Mouse (Mus musculus): ENCODE measurements around the gene Kalrn. TPM values are rescaled to one million over a fixed set of nuclear protein-coding genes. Genes with fewer than 3 reads are reported as not detected.

The Kalrn gene
- total RNA-seq, 2 experiments from 2014 or later, result 22.6 to 24.6 TPM

DNA sequence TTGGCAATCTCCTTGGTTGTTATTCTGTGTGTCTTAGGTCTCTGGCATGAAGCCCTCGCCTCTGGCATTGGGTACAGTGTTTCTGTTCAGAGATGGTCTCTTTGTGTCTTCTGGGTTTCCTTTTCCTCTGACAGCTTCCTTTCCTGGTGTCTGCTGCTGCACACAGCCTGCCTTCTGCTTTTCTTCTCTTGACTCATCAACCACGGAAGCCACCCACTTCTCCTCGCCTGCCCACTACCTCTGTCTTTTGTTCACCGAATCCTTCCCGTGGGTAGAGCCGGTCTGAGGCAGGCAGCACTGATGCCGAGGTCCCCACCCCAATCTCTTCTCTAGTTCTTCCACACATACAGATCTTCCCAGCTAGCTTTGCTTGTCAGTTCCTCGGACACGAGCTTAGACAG, 452.5 kb downstream of the Kalrn start:
- DNase-seq (ENCODE audit: low spot score in 2 of 2), result no peak

- DNase-seq (ENCODE audit: low spot score in 2 of 2), result no peak
Observed at GRCm38 (mm10) chr16:34119844-34120243, 453.5 kb downstream of the Kalrn start.

GRCm38 (mm10) chr16:34119370-34119769, 454.0 kb downstream of the Kalrn start:
- no peak for DNase-seq (ENCODE audit: low spot score in 2 of 2)

- DNase-seq (ENCODE audit: low spot score in 2 of 2), result peak in 1 of 2 experiments; percentile 49
Observed at GRCm38 (mm10) chr16:34114665-34115064, 458.7 kb downstream of the Kalrn start.

DNA sequence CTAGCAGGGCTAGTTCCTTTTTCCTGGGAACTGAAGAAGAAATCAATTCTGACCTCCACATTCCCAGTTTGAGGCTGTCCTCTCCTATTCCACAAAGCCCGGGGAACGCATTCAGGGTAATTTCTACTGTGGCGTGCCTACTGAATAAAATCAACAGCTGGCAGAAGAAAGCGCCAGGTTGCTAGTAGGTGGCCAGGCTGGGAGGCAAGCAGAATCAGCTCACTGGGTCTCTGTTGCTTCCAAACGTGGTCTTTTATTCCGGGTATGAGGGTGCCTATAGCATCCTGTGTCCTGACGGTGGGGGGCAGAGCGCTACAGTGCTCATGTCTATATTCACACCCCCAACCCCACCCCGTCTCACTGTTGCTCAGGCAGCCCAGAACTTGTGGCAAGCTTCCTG, 460.2 kb downstream of the Kalrn start:
- no peak for DNase-seq (ENCODE audit: low spot score in 2 of 2)

- DNase-seq (ENCODE audit: low spot score in 2 of 2), result no peak
Observed at GRCm38 (mm10) chr16:34112490-34112889, 460.8 kb downstream of the Kalrn start.

GRCm38 (mm10) chr16:34110840-34111625, 462.3 kb downstream of the Kalrn start:
- DNase-seq (ENCODE audit: low spot score in 2 of 2), result no peak

DNA sequence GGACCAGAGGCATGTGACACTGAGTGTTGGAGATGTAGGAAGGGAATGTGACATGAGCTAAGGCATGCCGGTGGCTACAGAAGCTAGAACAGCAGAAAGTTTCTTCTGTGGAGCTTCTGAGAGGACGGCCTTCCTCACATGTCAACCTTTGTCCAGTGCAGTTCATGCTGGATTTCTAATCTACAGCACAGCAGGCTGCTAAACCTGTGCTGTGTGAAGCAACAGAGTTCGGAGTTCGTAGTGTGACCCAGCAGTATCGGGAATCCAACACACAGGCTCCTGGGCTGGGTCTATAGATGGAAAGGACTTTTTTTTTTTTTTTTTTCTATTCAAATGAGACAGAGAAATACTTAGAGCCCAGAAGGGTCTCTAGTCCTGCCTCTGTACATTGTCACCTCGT, 468.9 kb downstream of the Kalrn start:
- no peak for DNase-seq (ENCODE audit: low spot score in 2 of 2)

- DNase-seq (ENCODE audit: low spot score in 2 of 2), result no peak
Observed at GRCm38 (mm10) chr16:34102742-34103141, 470.6 kb downstream of the Kalrn start.

GRCm38 (mm10) chr16:34099795-34100194, 473.5 kb downstream of the Kalrn start:
- DNase-seq (ENCODE audit: low spot score in 2 of 2), result no peak

DNA sequence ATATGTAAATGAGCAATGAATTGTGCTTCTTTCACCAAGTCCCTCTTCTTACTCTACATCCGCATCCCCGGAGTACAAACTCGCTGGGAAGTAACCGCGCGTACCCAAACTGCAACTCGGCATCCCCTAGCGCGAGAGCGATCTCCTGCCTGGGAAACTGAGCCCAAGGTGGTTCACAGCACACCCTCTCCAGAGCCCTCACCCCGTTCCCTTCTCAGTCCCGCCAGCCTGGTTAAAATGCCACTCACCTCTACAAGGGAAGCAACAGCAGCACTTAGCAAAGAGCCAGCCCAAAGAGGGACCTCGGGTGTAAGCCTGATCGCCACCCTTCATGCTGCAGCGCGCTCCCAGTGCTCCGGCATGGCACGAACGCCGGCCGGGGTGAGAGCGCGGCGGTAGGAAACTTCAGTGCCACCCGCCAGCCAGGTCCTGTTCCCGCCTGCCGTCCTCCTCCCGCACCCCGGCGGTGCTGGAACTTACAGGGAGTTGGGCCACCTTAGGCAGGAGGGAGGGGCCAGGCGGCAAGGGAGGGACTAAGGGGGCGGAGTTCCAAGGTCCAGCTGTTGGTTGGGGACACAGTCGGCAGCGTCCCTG, 477.7 kb downstream of the Kalrn start:
- DNase-seq (ENCODE audit: low spot score in 2 of 2), result peak; percentile 42 to 69

DNA sequence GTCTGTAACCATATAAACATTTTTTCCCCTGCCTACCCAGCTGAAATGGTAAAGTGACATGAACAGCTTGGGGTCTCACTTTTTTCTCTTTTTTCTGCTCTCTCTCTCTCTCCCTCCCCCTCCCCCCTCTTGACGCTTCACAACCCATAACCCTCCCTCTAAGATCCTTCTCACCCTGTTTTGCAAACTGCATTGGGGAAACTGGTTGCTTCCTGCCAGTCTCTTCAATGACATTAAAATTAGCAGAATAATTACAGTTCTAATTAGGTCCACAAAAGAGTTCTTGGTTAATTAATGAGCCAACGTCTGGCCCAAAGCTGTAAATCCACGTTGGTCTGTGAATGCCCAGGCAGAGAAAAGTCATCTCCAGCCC, 478.3 kb downstream of the Kalrn start:
- DNase-seq (ENCODE audit: low spot score in 2 of 2), result no peak

DNA sequence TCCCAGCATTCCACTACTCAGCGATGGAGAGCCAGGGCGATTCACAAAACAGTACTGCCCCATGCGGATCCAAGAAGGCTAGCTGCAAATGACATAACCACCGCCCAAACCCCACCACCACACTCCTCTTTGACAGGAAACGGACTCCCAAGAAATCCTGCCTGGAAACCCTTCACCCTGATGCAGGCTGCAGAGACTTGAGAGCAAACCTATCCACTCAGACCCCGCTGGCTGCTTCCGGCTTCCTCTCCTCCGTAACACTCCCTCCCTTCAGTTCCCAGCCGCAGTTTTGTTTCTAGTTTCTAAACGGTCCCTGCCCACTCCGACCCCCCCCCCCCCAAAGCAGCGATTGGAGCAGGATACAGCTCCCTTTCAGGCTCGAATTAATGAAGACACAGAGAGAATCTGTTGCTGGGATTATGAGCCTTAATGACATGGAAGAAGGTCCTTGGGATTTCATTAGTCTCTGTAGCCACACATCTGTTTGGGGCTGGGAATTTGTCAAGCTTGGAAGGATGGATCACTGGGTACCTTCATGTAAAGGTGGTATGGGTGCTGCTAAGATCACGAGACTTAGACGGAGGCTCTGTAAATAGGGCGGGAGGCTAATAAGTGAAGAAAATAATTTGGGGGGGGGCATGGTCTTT, 478.8 kb downstream of the Kalrn start:
- peak; percentile 23 to 39 for DNase-seq (ENCODE audit: low spot score in 2 of 2)

GRCm38 (mm10) chr16:34093734-34094445, 479.4 kb downstream of the Kalrn start:
- DNase-seq (ENCODE audit: low spot score in 2 of 2), result no peak

DNA sequence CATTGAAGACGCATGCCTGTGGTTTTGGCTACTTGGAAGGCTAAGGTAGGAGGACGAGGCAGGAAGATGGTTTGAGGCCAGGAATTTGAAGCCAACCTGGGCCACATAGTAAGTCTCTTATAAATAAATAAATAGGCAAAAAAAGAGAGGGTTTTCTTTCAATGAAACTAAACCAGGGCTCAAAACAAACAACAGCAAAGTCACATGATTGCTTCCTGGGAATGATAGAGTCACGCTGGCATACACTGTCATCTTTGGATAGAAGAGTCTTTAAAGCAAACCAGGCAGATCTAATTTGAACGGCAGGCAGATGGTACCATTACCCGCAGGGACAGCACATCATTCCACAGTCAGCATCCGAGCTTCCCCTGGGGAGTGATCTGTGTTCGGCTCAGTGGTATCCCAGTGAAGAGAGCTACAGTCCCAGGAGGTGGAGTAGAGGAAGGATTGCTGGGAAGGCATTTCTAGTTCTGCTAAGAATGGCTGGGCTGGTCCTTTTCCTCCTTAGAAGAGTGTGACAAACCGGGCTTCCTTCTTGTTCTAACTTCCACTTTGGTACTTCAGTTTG, 483.7 kb downstream of the Kalrn start:
- DNase-seq (ENCODE audit: low spot score in 2 of 2), result no peak

DNA sequence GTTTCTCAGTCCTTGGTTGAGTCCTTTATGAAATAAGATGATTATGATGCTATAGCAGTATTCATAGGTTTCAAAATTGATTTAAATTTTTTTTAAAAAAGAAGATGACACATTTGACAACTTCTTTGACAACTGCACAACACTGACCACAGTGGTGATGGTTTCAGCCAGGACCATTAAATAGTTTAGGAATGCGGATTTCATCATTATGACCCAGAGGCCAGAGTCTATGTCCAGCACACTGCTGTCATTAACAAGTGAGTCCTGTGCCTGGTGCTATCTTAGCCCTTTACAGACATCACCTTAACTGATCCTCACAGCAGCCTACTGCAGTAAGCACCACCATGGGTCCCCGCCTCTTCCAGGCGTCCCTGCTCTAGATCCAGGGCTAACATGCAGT, 484.3 kb downstream of the Kalrn start:
- DNase-seq (ENCODE audit: low spot score in 2 of 2), result no peak

GRCm38 (mm10) chr16:34088331-34088730, 485.0 kb downstream of the Kalrn start:
- no peak for DNase-seq (ENCODE audit: low spot score in 2 of 2)

GRCm38 (mm10) chr16:34084135-34084920, 489.0 kb downstream of the Kalrn start:
- no peak for DNase-seq (ENCODE audit: low spot score in 2 of 2)

DNA sequence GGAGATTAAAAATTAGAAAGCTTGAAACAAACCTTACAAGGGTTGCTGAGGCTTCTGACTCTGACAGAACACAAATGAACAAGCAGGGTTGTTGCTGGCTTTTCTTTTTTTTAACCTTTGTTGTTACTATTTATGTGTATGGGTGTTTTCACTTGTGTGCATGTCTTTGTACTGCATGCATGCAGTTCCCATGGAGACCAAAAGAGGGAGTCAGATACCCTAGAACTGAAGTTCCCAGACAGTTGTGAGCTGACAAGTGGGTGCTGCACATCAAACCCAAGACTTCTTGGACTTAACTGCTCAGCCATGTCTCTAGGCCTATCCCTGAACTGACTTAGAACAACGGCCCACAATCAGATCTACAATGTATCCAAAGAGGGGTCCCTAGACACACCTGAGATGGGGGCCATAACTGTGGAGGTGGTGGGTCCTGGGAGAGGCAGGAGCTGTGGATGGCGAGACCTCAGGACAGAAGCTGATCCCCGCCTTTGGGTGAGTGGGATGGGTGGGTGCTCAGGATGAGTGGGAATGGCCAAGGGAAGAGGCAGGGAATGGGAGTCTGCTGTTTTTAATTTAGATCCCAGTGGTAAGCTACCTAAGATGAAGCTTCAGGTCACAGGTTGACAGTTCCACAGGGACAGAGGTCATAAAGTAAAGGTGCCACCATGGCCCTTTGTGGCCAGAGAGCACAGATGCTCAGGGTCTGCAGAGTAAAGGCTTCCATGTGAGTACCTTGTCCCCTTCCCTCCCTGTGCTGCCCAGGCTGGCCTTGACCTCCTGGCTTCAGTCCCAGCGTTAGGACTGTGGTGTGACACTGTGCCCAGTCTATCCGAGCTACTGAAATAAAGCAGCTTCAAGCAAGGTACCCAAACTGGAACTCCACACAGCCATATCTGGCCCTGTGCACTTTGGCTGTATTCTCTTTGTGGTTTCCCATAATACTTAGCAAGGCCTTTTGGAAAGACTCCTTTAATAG, 490.6 kb downstream of the Kalrn start:
- no peak for DNase-seq (ENCODE audit: low spot score in 2 of 2)
